Mouse (Mus musculus) testis, postnatal 10 days (tissue): ENCODE data around the gene Fndc3b.

Experiments used
- DNase-seq: peaks from one replicate; pipeline ENCODE4 v3.0.0; 2021; ENCODE audit warnings: low spot score

The Fndc3b gene

DNA sequence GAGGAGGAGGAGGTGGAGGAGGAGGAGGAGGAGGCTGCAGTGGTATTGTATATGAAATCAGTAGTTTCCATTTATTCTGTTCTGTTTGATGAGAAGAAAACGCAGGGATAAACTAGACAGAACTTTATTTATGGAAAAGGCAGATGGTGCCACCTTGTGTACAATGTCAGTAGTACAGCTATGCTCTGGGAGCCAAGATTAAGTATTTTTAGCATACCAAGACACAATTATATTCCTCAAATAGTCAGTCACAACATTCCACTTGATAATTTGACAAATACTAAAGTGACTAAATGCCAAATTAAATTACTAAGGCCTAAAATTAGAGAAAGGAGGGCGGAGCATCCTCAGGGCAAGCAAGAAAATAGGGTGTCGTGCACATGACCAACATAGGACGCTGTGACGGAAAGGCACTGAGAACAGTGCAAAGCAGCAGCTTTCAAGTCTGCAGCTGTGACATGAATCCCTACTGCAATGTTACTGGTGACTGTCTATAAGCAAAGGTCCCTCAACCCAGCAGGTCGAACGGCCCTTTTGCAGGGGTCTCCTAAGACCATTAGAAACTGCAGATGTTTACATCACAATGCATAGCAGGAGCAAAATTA, 244.7 kb downstream of the Fndc3b start:
- DNase-seq: no peak

DNA sequence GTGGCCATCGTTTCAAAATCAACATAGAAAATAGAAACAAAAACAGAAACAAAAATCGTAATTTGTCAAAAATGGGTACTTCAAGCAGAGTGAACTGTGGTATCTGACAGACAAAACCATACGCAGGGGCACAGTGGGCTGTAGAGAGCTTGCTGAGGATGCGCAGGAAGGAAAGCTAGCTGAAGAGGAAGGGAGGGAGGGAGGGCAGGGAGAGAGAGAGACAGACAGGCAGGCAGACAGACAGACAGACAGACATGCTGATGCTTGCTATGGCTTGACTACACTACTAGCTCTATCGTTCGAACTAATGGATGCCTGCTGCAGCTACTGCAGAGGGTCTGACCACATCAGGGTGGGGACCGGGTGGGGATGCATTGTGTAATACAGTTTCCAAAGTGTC, 247.7 kb downstream of the Fndc3b start:
- no peak for DNase-seq

DNA sequence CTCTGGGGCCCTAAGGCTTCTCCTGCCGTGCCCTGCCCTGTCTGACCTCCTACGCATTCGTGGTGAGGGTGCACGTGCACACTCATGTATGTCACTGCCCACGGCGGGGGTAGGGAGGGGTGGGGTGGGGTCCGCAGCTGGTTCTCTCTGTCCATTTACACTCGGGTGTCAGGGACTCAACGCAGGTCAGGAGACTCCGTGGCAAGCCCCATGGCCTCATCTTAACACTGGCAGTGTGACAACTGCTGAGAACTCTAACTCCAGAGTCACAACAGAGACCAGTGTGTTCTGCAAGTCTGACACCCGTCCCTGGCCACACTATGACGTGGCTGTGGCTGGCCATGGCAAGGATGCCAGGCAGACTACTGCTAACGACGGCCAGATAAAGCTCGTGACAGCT, 248.2 kb downstream of the Fndc3b start:
- DNase-seq: no peak

DNA sequence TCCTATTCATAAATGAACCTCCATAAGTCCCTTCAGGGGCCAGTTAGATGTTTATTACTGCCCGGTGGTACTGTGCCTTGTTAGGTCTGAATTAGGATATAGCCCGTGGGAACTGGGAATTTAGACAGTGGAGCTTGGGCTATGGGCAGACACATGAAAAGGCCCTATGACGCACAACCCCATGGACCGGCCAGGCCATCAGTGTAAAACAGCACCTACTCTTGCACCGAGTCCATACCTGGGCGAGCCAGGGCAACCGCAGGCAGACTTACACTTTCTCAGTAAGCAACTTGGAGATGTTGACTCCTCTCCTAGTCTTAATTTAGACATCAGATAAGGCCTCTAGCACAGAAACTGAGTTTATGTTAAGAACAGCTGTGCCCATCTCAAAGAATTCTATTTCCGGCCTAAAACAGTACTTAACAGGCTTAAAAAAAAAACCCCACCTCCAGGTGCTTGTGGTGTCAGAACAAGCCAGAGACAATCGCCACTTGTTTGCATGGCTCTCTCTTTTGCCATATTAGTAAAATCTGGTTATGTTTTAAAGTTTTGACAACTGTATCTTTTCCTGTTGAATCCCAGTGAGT, 248.7 kb downstream of the Fndc3b start:
- no peak for DNase-seq

DNA sequence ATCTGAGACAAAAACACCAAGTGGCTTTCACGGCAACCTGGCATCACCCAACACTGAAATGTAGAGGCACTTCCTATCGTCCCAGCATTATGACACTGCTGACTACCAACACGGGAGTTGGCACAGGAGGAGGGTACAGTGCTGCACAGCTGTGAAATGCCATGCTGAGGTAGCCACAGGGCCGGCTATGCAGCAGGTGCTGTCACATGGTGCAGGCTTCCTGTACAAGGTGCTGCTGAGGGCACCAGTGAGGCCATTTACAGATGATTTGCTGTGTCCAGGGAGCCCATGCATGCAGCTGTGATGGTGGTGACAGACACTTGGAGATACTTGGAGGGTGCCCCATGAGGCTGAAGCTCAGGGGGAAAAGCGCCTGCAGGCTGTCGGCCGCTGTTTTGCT, 249.2 kb downstream of the Fndc3b start:
- DNase-seq: no peak

DNA sequence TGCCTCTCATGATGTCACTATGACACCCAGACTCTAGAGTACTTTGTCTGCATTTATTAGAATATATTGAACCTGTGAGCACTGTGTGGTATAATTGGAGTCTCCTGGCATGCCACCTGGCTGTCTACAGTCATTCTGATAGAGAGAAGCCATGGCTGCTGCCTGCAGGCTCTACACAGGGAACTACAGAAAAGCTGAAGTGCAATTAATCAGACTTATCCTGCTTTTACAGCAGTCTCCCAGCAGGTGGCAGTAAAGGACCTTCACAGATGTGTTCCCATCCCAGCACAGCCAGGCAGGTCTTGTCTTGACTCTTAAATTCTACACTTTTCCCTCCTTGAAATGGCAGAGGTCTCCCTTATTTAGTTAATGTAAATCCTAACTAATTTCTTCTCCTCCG, 250.1 kb downstream of the Fndc3b start:
- peak; percentile 85 for DNase-seq

DNA sequence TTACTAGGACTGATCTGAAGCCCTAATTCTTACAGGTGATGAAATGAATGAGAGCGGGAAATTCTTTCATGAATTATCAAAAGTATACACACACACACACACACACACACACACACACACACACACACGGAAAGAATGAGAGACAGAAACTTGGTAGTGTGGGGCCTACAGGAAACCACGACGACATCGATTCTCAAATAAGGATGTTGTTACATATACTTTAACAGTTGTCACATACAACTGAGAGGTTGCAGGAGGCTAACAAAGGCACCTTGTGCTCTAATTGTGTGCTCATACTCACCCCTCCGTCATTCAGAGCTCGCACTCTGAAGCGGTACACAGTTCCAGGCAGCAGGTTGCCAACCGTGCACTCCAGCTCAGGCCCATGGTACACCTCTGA, 252.7 kb downstream of the Fndc3b start:
- DNase-seq: no peak

DNA sequence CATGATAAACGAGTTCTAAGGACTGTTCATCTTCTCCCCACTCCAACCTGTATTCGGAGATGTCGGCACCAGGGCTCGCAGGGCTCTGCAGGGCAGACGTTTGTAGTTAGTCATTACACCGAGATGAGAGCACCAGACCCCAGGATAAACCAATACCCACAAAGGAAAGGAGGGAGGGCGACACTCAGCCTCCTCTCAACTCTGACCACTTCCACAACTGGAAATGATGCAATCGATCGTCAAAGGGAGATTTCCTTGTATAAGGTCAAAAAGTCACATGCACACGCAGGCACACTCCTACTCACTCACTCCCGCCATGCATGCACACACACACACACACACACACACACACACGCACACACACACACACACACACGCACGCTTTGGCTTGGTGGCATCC, 254.6 kb downstream of the Fndc3b start:
- no peak for DNase-seq

DNA sequence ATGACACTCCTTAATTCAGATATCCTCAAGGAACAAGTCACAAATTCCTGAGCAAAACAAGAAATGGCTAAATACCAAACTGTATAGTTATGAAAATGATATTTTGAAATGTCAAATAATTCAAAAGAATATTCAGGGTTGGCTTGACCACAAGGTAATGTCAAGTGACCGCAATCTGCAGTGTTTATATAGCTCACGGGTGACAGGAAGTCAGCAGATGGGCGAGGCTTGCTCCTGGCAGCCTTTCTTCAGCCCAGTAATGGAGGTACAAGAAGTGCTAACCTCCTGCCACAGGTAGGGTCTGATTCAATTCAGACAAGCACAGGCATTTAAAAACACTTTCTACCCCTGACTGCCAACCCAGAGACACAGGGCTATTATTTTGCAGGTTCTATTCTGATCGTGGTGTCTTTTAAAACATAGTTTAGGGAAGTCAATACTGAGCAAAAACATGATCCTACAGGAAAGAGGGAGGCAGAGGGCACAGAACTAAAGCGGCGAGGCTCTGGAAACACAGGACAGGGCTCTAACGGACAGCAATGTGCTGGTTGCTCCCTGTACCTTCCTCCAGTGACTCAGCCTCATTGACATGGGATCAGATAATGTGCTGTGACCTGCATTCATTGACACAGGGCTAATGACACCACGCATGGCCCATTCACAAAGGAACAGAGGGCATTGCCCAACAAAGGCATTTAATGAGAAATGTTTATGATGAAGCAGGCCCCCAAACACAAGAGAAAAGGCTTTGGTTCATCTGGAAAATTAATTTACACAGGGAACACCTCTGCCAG, 256.5 kb downstream of the Fndc3b start:
- DNase-seq: no peak

DNA sequence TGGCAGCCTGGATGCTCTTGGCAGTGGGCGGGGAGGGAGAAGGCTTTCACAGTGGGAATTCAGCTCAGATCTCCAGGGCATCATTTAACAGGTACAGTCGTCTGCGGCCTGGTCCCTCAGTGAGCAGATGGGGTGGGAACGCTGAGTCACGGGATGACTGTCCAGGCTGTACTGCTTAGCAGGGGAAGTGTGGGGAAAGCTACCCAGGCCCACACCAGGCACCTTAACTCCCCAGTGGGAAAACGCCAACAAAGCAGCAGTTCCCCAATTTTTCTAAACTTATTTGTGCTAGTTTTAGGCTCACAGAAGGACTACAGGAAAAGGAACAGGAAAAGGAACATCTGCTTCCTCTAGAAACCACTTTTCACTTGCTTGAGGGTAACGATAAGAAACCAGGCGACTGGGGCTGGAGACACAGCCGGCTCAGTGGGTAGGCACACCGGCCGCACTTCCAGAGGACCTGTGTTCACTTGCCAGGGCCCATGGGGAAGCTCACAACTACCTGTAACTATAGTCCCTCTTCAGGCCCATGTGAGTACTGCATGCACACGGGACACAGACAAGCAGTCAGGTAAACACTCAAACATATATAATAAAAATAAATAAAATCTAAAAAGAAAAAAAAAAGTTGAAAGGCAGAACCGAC, 257.5 kb downstream of the Fndc3b start:
- DNase-seq: no peak

DNA sequence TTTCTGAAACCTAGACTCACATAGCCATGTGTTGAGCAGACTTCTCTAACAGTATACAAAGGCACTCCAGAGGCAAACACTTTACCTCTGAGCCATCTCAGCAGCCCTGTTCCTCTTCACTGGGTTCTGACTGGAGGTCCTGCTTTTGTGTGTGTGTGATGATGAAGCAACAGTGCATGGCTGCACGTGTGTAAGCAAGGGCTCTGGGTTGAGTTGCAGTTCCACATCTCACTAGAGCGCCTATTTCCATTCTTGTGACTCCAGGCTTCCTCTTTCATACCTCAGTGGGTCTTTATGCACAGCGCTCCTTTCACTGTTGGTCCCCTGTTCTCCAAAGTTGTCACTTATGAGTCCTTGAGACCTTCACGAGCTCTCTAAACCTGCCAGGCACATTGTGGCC, 261.7 kb downstream of the Fndc3b start:
- no peak for DNase-seq

DNA sequence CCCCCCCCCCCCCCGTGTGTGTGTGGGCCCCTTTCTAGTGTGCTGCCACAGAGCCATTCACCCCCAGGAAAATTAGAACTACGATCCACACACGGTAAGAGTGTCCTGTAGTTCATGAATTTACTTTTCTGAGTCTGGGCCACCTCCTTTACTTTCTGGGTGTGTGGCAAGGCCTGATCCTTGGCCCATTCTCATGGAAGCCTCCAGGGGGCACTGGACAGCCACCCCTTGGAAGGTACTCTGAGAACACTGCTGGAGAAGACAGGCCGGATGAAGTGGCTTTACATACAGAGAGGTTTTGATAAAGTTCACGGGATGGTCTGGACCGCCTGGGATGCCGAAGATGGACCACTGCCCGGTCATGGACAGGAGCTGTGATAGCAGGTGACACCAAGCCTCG, 262.7 kb downstream of the Fndc3b start:
- no peak for DNase-seq

DNA sequence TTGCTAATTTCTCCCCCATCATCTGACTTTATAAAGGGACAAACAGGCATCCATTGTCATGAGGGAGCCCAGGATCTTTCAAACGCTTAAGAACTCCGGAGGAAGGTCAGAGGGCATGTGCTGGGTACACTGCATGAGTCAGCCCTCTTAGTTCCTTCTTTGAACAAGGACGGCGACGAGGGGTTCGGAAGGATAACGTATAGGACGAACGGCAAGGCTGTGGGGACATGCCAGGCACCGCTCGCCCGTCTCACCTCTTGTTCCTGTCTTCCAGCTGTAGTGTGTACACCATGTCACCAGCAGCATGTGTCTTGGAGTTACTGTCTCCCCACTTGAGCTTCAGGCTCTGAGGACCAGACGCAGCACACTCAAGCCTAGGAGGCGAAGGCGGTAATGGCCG, 271.4 kb downstream of the Fndc3b start:
- DNase-seq: no peak

DNA sequence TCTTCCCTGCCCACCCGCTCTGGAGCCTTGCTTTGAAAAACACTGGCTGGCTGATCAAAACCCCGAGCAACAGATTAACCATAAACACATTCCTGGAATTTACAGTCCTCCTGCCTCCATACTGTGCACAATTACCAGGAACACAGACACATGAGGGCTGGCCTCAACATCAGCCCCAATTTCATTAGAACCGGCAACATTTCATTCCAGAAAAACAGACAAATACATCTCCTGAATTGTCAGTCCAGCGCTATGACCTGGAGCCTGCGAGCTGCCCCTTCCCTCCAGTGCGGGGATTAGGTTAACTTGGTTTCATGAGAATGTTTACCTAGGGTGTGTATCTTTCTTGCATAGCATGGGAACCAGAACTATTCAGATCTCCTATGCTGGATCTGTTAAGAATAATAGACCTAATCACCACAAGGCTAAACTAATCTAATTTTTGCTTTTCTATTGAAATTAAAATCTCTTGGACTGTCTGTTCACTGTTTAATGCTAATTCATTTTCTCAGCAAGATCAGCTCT, 275.9 kb downstream of the Fndc3b start:
- DNase-seq: no peak

DNA sequence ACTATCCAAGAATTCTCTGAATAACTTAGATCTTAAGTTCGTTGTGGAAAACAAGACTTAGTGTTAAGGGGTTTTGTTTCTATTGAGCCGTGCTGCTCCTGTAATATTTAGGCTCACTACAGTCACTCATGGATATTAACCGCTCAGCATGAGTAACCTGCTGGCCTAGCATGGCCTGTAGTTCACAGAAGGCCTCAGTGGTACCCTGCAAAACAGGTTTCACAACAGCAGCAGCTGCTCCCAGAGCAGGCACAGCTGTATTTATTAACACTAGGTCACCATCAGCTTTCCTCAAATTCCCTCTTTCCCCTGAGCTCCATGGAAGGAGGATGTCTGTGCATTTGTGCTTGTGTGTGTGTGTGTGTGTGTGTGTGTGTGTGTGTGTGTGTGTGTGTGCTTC, 278.1 kb downstream of the Fndc3b start:
- no peak for DNase-seq

DNA sequence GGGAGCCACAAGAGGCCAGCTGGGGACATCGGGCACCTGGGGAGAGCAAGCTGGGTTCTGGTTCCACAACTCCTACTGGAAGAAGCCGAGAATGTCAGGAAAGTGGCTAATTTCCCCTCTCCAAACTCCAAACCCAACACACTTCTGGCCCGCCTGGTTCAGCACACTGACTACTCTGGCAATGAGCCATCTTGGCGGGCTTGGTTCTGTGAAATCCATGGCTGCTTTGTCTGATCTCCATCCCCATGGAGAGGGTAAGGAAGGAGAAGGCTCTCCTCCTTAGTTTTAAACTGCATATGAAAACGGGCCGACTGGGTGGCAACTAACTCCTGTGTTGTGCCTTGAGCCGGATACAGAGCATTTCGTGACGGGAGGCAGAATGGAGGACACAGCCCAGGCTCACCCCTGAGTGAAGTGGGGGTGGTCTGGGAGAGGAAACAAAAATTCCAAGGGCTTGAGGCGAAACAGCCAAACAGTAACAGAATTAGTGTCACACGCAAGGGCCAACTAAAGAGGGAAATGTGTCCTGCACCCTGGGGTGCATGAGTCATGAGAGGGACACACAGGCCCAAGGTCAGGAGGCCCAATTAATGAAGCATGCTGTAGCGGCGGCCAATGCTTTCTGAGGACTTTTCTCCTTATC, 280.4 kb downstream of the Fndc3b start:
- DNase-seq: peak; percentile 66

DNA sequence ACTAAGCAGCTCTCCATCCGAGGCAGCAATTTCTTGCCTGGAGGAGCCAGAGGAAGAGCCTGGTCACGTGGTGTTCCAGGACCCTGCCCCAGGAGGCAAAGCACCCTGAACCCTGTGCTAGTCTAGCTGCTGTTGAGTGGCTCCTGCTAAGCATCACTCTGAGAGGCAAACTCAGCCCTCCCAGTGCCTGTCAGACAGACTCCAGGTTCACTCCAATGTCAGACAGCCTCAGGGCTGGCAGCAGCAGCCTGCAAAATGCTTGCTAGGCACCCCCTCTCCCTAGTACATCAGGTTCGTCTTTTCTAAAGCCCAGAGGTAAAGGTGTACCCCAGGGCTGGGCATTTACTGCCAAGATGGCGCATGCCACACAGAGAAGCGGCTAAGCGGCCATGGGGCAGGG, 283.7 kb downstream of the Fndc3b start:
- no peak for DNase-seq

DNA sequence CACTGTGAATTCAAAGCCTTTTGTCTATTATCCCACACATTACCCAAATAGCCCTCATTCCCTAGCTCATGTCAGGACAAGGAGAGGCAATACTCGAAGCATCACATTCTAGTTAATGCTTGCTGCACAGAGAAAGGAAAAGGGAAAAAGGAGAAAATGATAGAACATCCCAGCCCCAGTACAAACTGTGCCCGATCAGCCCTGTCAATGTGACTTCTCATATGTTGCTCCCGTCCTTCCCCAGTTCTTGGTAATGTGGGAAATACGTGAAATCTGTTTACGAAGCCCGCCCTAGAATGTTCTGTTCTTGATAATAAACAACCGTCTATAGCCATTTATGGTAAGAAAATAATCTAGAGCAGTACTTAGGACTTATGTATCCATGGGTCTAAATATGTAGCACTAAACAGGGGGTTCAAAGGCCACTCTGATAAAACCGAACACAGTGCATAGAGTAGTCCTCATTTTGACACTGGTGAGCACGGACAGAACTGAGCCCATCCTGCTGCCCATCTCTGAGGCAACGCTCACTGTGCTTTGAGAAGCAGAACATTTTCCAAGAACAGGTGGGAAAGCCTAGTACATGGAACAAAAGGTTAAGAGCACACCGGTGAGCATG, 286.9 kb downstream of the Fndc3b start:
- no peak for DNase-seq

DNA sequence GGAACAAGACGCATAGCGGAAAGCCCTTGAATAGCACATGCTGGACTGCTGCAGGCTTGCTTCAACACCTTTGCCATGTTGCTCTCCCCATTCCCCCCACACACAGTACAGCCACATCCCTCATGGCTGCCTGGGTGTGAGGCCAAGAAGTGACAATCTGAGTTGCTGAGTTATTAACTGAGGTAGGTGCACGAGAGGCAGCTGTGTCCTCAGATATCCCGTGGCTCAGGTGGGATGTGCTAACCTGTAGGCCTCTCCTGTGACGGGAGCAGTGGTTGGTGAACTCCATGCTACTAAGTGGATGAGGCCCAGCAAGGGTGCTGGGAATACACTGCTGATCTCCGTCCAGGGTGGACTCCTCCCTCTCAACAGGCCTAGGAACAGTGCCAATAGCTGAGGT, 288.6 kb downstream of the Fndc3b start:
- no peak for DNase-seq

DNA sequence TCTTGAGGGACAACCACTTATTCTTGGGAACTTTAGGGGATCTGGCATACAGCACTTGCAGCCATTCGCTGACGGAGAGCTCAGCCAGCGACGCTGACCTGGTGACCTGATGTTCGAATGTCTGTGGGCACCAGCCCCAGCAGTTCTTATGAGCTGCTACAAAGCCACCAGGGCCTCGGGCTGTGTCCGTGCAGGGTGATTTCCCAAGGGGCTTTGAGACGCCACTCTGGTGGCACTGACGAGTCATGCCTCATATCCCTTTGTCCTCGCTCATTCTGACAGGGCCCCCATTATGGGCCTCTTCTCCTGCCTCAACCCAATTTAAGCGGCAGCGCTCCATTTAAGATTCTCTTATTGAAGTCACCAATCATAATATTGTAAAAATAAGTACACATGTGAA, 289.1 kb downstream of the Fndc3b start:
- DNase-seq: no peak

DNA sequence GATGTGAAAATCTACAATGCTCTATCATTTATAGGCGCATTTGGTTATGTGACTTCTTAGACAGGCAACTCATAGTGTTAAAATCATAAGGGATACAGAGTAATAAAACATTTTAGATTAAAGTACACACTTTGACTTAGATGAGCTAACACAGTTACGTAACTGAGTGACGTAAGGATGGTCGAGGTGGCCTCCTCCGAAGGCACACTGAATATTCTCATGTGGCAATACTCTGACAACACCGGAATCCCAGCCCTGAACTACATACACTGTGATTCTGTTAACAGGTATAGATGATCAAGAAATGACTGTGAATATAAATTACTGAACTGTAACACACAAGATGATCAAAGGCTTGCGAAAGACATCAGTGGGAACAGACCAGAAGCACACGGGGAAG, 292.5 kb downstream of the Fndc3b start:
- no peak for DNase-seq

DNA sequence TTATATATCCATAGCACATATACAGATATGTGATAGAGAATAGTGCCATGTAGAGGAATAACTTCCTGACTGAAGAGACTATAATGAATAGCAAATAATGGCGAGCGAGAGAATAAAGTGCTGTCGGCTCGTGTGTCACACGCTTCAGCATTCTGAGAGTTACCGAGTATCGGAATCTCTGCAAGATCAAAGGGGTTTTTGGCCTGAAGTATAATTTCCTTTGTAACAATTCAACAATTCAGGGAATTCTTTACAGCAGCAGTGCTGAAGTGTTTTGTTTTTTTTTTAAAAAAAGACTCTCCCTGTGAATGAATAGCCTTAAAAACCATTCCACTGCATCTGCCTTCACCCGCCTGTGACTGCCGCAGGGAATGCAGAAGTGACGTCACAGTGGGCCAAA, 294.3 kb downstream of the Fndc3b start:
- DNase-seq: no peak
